Mouse (Mus musculus) thymus, postnatal 10 days (tissue): ENCODE data around the gene Rps13.
"Not testable (repeated sequence)": the region's sequence is repeated elsewhere in the genome, so short reads cannot be mapped to it uniquely, and the experiment has no call there.

Experiments
- DNase-seq, 2 experiments: peaks; one replicate each; pipeline ENCODE4 v3.0.0; 2021; ENCODE audit warnings: low spot score in 2 of 2

The Rps13 gene

DNA sequence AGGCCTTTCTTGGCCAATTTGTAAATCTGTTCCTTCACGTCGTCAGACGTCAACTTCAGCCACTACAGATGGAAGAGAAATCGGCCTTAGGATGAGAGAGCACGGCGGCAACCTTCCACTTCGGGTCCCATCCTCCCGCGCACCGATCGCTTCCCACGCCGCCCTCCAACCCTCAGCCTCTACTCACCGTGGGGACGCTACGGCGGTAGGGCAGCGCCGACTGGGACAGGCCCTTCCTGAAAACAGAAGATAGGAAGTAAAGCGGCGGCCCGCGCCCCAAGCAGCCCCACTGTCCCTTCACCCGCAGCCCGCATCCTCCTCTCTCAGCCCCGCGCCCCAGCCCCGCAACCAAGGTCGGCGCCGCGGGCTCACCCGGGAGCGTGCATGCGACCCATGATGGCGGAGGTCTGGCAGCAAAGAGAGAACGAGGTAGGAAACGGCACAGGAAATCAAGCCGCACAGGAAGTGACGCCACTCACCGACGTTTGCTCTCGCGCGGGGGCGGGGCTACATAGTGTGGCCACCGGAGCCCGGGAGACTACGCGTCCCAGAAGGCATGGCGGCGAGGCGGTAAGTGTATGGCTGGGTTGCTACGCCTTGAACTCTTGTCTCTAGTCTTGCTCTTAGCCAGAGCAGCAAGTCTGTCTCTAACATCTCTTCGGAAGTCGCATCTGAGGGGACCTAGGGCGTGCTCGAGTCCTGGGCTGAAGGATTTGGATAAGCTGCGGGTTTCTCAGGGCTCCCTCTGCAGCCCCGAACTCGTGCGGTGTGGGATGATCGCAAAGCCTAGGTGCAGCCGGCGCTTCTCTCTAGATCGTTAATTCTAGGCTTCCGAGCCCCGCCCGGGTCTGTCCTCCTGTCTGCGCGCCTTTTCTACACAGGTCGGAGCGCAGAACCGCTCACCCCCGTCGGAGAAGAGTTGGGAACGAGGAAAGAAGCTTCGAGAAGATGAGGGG lies at the start of gene Rps13:
Gene Rps13 (minus strand): TSS at position 483 of the 956 bp plus-strand sequence.
- peak; percentile 96 to 98 for DNase-seq

DNA sequence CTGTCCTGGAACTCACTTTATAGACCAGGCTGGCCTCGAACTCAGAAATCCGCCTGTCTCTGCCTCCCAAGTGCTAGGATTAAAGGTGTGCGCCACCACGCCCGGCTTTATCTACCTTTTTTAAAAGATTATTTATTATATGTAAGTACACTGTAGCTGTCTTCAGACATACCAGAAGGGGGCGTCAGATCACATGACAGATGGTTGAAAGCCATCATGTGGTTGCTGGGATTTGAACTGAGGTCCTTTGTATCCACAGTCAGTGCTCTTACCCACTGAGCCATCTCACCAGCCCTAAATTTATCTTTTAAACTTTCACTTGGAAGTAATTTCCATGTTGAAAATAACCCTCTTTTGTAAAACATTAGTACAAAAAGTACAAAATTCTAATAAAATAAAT lies 45.2 kb upstream of the Rps13 start:
- not testable (repeated sequence) for DNase-seq

DNA sequence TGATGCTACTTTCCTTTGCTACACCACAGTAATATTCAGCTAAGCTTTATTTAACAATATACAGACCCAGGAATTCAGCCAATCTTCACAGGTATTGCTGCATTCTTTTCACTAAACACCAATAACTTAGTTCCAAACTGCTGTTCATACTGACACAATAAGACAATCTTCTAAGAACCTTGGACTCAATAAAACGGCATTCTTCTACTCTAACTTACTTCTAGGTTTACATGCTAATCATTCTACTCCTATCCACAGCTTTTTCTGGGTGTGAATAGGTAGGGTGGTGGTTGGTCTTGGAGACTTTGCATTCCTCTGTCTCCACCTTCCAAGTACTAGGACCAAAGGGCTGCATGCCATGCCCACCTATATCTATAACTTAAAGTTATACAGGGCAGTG lies 40.3 kb upstream of the Rps13 start:
- DNase-seq = no peak

DNA sequence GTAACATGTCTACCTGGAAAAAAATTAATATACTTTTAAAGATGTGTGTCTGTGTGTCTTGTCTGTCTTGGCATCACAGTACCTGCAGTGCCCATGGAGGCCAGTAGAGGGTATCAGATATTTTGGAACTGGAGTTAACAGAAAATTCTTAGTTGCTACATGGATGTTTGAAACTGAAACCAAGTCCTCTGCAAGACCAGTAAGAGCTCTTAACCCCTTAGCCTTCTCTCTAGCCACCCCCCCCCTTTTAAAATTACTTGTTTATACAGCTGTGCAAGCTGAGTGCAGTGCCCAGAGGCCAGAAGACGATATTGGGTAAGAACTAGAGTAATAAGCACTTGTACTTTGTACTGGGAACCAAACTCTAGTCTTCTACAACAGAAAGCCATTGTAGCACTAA lies 2.2 kb upstream of the Rps13 start:
- DNase-seq = peak; percentile 50 to 68

DNA sequence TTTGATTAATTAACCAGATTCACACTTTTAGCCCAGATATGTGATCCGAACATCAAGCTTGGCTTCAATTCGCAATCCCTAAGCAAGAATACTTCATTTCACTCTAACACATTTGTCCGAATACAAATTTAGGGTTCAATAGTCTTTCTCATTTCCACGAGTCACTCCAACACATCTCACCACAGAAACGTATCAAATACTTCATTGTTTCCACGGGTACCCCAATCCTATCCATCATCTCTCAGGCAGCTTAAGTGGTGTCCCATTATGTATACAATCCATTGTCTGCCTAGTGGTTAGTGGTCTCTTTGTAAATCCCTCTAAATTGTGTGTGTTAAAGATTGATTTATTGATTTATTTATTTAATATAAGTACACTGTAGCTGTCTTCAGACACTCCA lies 1.1 kb upstream of the Rps13 start:
- no peak for DNase-seq

DNA sequence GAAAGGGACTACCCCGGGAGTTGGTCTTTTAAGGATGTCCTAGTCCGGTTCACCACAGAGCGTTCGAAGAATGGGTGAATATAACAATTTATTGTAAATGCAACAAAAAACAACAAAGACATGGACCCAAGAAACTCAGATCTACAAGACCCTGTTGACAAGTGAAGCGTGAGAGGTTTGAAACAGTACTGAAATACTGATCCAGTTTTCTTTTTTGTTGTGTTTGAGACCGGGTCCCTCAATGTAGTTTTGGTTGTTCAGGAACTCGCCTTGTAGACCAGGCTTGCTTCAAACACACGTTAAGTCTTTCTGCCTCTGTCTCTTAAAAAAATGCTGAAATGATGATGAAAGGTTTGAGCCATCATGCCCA lies 659 bp upstream of the Rps13 start:
- no peak for DNase-seq

DNA sequence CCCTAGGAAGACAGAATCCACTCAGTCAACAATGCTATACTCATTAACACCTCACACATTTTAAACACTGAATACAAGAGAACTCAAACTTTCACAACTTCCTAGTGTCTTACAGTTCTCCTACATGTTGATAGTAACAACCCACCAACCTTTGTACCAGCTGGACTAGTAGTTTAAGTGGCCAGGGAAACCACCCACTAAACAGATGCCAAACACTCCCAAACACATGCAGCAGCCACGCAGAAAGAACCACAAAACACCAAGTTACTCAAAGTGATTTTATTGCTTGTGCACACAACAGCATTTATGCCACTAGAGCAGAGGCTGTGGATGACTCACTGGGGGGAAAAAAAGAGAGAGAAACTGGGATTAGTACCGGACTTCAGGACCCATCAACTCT lies 2.7 kb downstream of the Rps13 start:
- DNase-seq = no peak

DNA sequence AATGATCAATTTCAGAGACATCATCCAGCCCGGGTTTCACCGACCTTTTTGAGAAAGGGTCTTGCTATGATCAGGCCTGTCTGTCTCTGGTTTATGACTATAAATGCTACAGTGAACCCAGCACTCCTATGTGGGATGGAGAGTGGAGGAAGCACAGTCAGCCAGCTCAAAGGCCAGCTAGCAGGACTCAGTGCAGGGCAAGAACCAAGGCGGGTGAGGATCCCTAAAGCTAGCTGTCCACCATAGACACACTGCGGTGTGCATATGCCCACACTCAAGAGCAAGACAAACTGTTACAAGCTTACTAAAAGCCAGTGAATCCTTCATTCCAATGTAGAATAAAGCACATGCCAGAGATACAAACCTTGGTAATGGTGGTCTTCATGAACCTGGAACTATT lies 4.1 kb downstream of the Rps13 start:
- no peak for DNase-seq

DNA sequence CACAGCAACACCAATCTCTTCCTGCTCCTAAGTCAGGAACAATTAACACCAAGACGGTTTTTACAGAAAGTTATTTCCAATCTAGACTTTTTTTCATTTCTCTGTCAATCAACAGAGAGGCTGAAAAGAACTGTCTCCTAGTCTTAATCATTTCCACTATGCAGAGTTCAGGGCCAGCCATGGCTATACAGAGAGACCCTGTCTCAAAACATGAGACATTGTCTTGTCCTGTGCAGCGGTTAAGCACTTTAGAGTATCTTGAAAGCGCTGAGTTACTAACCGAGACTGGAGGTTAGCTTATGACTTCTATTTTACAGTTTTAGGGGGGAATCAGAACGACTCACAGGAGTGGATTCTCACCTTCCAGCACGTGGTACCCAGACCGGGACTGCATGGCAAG lies 5.2 kb downstream of the Rps13 start:
- DNase-seq = no peak

DNA sequence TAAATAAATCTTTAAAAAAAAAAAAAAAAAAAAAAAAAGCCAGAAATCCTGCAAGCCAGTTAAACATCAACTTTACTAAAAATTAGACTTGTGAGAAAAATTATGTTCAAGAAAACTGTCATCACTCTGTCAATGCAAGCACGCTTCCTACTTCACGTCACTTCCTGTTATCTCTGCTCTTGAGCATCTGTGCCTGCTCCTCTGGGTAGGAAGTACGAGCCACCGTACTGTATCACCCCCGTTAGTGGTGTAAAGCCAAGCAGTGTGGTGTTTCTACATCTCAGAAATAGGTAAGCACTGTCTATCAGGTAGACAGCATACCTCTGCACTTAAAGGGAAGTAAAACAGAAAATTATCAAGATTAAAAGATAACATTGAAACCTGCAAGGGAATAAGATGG lies 6.1 kb downstream of the Rps13 start:
- DNase-seq = peak in 1 of 2 experiments; percentile 26

DNA sequence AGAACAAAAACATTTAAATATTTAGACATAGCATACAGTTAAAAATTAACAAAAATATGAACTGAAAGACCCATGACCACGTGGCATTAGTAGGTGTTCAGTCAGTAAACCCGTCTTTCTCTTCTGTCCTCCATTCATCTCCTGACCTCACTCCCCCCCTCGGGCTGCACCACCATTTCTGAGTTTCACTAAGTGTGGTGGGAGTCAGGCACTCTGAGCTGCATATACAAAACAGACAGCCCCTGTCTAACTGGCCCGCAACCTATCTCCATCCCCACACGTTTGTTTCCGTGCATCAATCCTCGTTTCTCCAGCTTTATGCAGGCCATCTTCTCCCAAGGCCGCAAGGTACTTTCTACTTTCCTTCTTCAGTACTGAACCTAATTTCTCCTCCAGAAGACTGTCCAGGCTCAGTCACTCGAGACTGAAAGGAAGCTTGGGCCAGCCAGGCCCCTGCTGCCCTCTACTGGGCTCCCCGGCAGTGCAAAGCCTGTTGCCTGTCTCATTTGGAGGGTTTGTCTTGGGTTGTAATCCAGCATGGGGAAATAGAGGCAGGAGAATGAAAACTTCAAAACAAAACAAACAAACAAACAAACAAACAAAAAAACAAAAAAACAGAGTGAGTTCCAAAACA lies 10.5 kb downstream of the Rps13 start:
- DNase-seq = peak in 1 of 2 experiments; percentile 53

DNA sequence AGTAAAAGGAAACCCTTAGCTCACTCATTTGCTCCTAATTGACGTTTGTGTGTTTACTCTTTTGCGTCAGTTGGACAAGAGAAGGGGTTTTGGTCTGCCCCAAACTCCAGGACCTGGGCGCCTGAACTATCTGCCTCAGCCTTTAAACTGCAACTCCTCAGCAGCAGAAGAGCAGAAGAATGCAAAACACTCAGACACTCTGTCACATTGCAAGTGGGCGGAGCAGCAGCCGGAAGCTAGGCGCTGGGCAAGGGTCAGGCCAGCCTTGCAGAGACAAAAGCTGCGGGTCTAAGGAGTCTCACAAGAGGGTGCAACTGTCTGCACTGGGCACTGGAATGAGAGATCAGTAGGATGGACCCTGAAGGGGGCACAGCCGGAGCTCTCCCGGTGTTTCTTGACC lies 24.5 kb downstream of the Rps13 start:
- DNase-seq = peak; percentile 24 to 25

DNA sequence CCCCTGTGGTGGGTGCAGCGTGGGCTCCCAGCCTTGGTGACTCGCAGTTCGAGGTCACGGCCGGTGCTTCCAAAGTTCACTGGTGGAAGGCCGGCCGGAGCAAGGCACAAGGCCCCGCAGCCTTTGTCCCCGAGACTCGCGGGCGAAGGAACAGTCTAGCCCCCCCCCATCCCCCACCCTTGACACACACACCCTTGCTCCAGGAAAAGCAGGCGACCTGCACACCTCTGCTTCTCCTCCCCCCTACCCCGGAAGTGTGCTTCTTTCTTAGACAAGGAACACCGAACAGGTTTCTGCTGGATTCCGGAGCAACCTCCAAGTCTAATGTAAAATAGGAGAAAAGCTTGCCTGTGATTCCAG lies 25.4 kb downstream of the Rps13 start:
- peak; percentile 30 to 35 for DNase-seq

DNA sequence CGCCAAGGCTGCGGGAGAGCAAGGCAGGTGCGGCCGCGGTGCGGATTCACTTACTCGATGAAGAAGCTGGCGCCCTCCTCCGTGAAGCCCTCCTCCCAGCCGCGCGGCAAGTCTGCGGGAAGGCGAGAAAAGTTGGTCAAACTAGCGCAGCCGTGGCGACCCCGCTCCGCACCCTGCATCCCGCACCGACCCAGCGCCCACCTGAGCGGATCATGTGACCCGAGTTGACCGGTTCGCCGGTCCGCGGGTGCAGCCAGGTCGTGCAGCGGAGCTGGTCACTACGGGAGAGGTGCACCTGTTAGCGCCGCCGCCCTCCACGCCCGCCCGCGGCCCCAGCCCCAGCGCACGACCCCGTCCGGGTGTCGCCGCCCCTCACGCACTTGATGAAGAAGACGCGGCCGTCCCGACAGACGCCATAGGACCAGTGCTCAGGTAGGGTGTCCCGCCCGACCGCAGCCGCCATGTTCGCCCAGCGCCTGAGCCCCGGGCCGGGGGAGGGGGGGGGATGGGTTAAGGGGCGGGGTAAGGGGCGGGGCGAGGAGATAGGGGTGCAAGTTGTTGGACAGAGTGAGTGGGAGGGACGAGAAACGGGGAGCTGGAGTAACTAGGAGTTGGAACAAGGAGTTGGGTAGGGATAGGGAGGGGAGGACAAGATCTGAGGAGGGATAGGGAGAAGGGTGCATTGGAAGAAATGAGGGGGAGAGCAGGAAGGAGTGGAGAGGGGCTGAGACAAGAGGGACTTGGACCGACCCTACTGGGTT lies 25.9 kb downstream of the Rps13 start, which contains the start of gene Plekha7:
Gene Plekha7 (minus strand): TSS at position 506 of the 761 bp plus-strand sequence.
- DNase-seq = peak; percentile 42 to 55

DNA sequence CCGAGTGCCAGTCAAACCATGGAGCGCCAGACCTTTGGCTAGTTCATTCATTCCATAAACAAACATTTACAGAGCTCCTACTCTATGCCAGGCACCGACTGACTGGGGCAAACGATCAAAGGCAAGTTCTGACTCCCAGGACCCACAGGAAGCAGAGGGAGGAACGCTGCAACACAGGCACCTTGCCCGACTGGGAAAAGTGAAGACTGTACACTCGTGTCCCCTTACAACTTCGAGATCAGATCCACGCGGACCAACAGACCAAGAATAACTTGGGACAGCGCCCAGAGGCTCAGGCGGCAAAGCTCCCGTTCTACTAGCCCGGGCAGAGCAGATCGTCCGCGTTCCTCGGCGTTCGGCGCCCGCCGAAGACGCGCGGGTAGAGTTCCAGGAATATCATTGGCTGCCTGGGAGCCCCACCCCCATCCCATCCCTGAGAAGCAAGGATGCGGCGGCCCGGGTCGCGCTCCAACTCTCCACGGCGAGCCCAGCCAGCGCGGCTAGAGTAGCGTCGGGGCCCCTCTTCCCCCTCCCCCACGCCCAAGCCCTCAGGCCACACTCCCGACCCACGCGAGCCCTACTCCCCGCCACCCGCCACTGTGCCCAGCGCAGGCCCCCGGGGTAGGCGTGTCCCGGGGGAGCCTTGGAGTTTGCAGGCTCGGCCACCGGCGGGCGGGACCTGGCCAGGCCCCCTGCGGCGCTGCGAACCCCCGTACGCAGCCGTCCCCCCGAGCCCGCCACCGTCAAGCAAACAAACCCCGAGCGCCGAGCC lies 26.7 kb downstream of the Rps13 start:
- DNase-seq = peak in 1 of 2 experiments; percentile 15

DNA sequence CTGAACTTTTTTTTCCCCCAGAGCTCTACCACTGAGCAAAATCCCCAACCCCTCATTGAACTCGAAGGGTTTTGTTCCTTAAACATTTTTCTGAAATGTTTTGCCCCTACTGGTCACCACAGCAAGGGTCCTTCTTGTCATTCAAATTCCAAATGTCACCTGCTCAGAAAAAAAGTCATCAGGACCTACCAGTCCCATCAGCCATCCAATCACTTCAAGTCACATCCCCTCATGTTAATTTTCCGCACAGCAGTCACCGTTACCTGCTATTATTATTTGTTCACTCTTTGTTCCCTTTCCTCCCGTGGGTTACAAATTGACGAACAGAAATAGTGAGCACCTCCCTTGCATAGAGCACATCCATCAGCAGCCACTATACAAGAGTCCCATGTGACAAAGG lies 27.4 kb downstream of the Rps13 start:
- no peak for DNase-seq

DNA sequence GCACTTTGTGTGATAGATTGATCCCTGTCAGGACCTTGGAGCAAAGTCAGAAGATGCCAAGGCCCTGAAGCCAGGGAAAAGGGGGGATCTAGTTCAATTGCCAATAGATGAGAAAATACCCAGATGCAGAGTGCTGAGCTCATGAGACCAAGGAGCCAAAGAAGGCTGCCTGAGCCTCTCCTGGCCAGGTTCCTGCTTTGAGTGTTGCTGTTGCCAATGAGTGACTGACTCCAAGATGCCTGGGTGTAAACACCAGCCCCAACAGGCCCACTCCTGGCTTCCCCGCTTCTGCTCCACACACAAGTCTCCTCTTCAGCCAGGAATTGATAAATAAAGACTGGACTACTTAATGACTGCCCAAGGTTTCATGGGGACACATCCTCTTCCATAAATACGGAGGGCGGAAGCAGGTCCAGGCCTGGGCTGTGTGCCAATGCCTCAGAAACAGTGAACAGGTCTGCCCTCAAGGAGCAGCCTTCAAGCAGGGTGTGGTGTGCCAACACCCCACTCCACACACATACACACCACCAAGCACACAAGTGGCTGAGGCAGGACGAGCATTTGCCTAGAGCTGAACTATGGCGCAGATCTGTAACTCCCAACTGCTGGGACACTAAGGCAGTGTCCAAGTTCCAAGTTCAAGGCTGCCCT lies 32.2 kb downstream of the Rps13 start:
- DNase-seq = no peak

DNA sequence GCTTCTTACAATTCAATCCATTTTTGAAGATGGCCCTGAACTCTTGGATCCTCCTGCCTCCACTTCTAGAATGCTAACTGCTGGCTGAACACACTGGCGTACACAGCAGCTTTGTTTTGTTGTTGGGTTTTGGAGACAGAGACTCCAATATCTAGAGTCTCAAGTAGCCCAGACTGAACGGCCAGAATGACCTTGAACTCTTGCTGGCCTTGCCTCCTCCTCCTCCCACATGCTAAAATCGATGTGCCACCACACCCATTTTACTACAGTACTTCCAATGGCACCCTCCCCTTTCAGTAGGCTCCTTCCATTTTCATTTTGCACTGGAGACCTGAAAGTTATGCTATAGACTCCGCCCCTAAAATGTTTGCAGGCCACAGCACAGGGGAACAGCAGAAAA lies 32.9 kb downstream of the Rps13 start:
- DNase-seq = no peak

DNA sequence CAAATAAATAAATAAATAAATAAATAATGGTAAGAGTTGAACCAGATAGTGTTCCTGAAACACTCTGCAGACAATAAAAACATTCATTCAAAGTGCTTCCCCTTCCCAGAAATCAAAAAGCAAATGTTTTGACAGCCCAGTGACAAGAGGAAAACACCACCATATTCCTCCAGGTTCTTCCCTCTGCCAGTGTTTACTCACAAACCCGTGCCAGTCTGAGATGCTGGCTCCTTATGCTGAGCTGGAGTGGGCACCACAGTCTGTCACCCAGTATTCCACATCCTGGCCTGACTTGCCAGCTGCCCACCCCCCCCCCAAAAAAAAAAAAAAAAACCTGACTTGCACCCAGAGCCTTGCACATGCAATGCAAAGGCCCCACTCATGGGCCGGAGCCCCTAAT lies 35.1 kb downstream of the Rps13 start:
- DNase-seq = no peak

DNA sequence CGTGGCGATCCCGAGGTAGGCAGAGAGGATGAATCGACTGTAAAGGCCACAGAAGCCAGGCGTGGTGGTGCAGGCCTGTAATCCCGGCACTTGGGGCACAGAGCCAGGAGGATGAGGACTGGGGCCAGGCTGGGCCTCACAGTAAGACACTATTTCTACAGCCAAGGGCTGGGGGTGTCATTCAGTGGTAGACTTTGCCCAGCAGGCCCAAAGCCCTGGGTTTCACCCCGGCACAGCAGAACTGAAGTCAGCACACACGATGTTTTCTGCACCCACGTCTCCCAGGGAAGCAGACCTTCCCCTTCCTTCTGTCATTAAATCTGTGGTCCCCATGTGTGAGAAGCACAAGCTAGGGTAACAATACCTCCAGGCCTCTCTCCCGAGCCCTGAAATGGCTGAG lies 35.6 kb downstream of the Rps13 start:
- no peak for DNase-seq

DNA sequence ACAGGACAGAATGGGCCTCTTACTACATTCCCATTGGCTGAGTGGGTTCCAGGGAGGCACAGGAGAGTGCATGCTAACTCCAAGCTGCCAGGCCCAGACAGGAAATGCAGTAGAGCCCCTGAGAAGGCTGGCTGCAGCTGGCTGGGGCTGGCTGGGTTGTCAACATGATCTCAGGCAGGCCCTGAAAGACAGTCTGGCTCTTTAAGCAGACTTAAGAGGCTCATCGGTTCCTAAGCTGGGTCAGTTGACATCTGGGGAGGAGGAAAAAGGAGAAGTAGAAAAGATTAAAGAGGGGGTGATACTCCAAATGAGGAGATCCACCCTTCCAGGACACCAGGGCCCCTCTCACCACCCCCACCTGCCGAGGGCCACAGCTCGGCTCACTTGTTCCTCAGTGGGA lies 39.0 kb downstream of the Rps13 start:
- DNase-seq = peak; percentile 16 to 51
